Mouse (Mus musculus): ENCODE measurements around the gene Nr4a2. TPM values are rescaled to one million over a fixed set of nuclear protein-coding genes. Genes with fewer than 3 reads are reported as not detected.

The Nr4a2 gene
- total RNA-seq (2021) (10 to 100 TPM; 21.0 to 21.7 TPM), polyA plus RNA-seq (2012; rRNA removed) (5.5 and 8.7 TPM in 2 replicates)
- long read RNA-seq, transcript Nr4a2-201 (8 exons, 3,568 nt): major isoform, 14 of 28 reads
- long read RNA-seq, partial matches to known transcripts: 3 of 28 reads
- long read RNA-seq, other reads (novel, unspliced or antisense): 9 of 28 reads

GRCm38 (mm10) chr2:57123991-57124840 lies at the start of gene Nr4a2:
TSS of gene Nr4a2 (minus strand) at chr2:57124003.
- DNase-seq: peak; percentile 95

- DNase-seq: no peak
These were observed 41.6 kb upstream of the Nr4a2 start for GRCm38 (mm10) chr2:57165416-57165815.

- peak; percentile 53 for DNase-seq
These were observed 33.0 kb upstream of the Nr4a2 start for GRCm38 (mm10) chr2:57156814-57157213.

GRCm38 (mm10) chr2:57149796-57150195 lies 26.0 kb upstream of the Nr4a2 start:
- no peak for DNase-seq

- no peak for DNase-seq
These were observed 24.4 kb upstream of the Nr4a2 start for GRCm38 (mm10) chr2:57148231-57148630.

GRCm38 (mm10) chr2:57145646-57146421 lies 22.0 kb upstream of the Nr4a2 start:
- no peak for DNase-seq

- DNase-seq: no peak
These were observed 14.8 kb upstream of the Nr4a2 start for GRCm38 (mm10) chr2:57138594-57138993.

- no peak for DNase-seq
These were observed 3.7 kb upstream of the Nr4a2 start for GRCm38 (mm10) chr2:57127461-57127860.

- no peak for DNase-seq
These were observed 2.1 kb upstream of the Nr4a2 start for GRCm38 (mm10) chr2:57125891-57126290.

GRCm38 (mm10) chr2:57122986-57123980 lies 520 bp downstream of the Nr4a2 start:
- DNase-seq: peak; percentile 84

- no peak for DNase-seq
These were observed 2.7 kb downstream of the Nr4a2 start for GRCm38 (mm10) chr2:57121110-57121509.

- DNase-seq: peak; percentile 77
These were observed 6.4 kb downstream of the Nr4a2 start for GRCm38 (mm10) chr2:57117201-57117951.

- DNase-seq: peak; percentile 91
These were observed 7.2 kb downstream of the Nr4a2 start for GRCm38 (mm10) chr2:57116366-57117200.

GRCm38 (mm10) chr2:57115864-57116365 lies 7.9 kb downstream of the Nr4a2 start:
- DNase-seq: peak; percentile 79

GRCm38 (mm10) chr2:57115181-57115863 lies 8.5 kb downstream of the Nr4a2 start:
- DNase-seq: no peak

- DNase-seq: peak; percentile 93
These were observed 9.3 kb downstream of the Nr4a2 start for GRCm38 (mm10) chr2:57114211-57115151.

- no peak for DNase-seq
These were observed 10.4 kb downstream of the Nr4a2 start for GRCm38 (mm10) chr2:57113431-57113830.

GRCm38 (mm10) chr2:57112949-57113348 lies 10.9 kb downstream of the Nr4a2 start:
- DNase-seq: no peak

Measured in adrenal gland, adult 2 months (tissue).